Mouse (Mus musculus): ENCODE measurements around the gene Txlnb. TPM values are rescaled to one million over a fixed set of nuclear protein-coding genes. Genes with fewer than 3 reads are reported as not detected.
"Not testable (repeated sequence)": the region's sequence is repeated elsewhere in the genome, so short reads cannot be mapped to it uniquely, and the experiment has no call there.

Txlnb gene
- polyA plus RNA-seq, 1 experiment from 2014 or later, result 43.8 TPM

DNA sequence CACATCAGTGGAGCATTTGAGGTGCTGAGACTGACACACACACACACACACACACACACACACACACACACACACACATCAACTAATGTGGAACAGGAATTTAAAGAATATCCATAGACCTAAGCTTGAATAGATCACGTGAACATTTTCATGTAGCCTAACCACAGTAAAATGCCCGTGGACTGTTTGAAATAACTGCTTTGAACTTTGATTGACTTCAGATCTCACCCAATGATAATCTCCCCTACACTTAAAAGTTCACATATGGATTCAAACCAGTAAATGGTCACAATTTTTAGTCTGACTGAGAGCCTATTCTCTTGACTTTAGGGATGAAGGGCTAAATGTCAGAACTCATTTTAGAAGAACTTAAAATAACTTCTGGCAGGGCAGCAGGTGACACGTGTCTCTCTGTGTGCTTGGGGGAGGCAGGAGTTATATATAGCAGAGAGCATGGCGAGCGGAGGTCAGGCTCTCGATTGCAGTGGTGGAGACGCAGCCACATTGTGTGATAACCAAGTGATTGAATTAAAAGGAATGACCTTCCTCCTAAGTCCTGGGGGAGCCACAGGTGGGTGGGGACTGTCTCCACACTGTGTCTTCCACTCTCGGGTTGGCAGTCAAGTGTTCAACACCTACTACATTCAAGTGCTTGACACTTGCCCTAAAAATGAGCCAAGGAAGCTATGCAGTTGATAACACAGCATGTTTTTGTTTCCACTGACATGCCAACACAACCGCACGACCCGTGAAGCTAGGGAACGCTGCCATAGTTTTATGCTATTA is 1.0 kb downstream of the Txlnb start:
- peaks cover 15% of the 10 kb centered on the region for H3K36me3 ChIP-seq (ENCODE audit: control insufficient read depth, insufficient read depth)
- 10% methylated on average over 12 of the region's 12 CpGs for WGBS
- peak overlapping the region; percentile 62 for H3K4me3 ChIP-seq (ENCODE audit: low read length)
- H3K9me3 ChIP-seq (replicated peaks; ENCODE audit: control insufficient read depth, low read length), result no peaks in the 10 kb centered on the region
- H3K27ac ChIP-seq (ENCODE audit: low read length), result peak overlapping the region; percentile 100
- peaks cover 32% of the 10 kb centered on the region for H3K4me1 ChIP-seq (ENCODE audit: control insufficient read depth, insufficient read depth, low read length)
- H3K27me3 ChIP-seq (ENCODE audit: control insufficient read depth, insufficient read depth, low read length), result no peaks in the 10 kb centered on the region
- H3K4me2 ChIP-seq (ENCODE audit: low read depth, low read length), result peak overlapping the region; percentile 71
- H3K9ac ChIP-seq (ENCODE audit: low read length), result peak overlapping the region; percentile 85
- ATAC-seq (replicated peaks; ENCODE audit: extremely low read depth, insufficient read depth, low FRiP score), result peak; percentile 94

DNA sequence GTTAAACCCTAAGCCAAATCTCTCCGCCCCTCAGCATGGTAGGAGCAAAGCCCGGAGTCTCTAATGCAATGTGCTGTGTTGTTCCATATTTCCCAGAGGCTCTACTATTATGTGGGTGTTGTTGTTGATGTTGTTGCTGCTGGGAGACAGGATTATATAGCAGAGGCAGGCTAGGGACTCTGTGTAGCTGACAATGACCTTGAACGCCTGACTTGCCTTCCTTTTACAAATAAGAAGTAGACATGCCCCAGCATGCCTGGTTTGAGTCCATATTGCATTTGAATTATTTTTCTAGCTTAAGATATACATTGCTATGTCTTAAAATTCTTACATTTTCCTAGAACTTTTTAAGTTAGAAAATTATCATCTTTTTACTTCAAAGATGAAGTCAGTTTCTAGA is 1.7 kb downstream of the Txlnb start:
- peak; percentile 9 for ATAC-seq (replicated peaks; ENCODE audit: extremely low read depth, insufficient read depth, low FRiP score)
- WGBS, result 46% methylated on average over 3 of the region's 3 CpGs
- peak overlapping the region; percentile 50 for H3K4me3 ChIP-seq (ENCODE audit: low read length)
- H3K36me3 ChIP-seq (ENCODE audit: control insufficient read depth, insufficient read depth), result peaks cover 15% of the 10 kb centered on the region
- peak overlapping the region; percentile 100 for H3K27ac ChIP-seq (ENCODE audit: low read length)
- H3K9me3 ChIP-seq (replicated peaks; ENCODE audit: control insufficient read depth, low read length), result no peaks in the 10 kb centered on the region
- peak overlapping the region; percentile 71 for H3K4me2 ChIP-seq (ENCODE audit: low read depth, low read length)
- peak overlapping the region; percentile 73 for H3K9ac ChIP-seq (ENCODE audit: low read length)
- H3K27me3 ChIP-seq (ENCODE audit: control insufficient read depth, insufficient read depth, low read length), result no peaks in the 10 kb centered on the region
- peaks cover 27% of the 10 kb centered on the region for H3K4me1 ChIP-seq (ENCODE audit: control insufficient read depth, insufficient read depth, low read length)

DNA sequence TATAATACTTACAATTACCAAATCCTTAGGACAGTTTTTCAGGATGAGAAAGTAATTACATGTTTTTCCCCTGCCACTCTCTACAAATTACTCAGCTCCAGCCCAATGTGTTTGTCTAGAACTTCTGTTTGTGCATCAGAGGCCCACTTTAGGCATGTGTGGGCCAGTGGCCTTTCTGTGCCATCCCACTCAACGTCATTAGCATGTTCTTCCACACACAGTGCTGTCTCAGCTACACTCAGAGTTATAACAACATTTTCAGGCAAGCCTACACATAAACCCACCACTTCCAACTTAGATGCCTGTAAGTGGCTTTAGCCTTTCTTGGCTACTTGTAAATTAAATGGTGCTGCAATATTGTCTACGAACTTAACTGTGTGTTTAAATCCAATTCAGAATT is 5.8 kb downstream of the Txlnb start:
- peaks cover 13% of the 10 kb centered on the region for H3K4me1 ChIP-seq (ENCODE audit: control insufficient read depth, insufficient read depth, low read length)
- H3K27me3 ChIP-seq (ENCODE audit: control insufficient read depth, insufficient read depth, low read length), result no peaks in the 10 kb centered on the region
- no peaks in the 10 kb centered on the region for H3K9me3 ChIP-seq (replicated peaks; ENCODE audit: control insufficient read depth, low read length)
- no peak overlapping the region for H3K4me3 ChIP-seq (ENCODE audit: low read length)
- H3K9ac ChIP-seq (ENCODE audit: low read length), result no peak overlapping the region
- 79% methylated on average over 2 of the region's 2 CpGs for WGBS
- H3K4me2 ChIP-seq (ENCODE audit: low read depth, low read length), result no peak overlapping the region
- peaks cover 17% of the 10 kb centered on the region for H3K36me3 ChIP-seq (ENCODE audit: control insufficient read depth, insufficient read depth)
- no peak for ATAC-seq (replicated peaks; ENCODE audit: extremely low read depth, insufficient read depth, low FRiP score)
- H3K27ac ChIP-seq (ENCODE audit: low read length), result no peak overlapping the region

DNA sequence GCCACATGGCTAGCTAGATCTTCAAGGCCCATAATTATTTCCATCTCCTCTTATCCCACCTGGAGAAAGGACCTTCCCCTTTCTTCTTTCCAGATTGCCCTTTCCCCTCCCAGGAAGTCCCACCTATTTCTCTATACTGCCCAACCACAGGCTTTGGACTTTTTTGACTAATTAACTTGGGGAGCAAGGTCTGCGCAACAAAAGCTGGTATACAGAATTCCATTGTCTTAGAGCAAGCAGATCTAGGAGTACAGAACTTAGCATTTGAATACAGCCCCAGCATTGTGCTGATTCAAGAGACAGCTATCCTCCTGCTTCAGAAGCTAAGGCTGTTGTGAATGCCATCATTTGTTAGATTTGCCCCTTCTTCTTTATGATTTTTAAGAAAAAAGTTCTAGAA is 12.5 kb downstream of the Txlnb start:
- no peak for ATAC-seq (replicated peaks; ENCODE audit: extremely low read depth, insufficient read depth, low FRiP score)
- no peak overlapping the region for H3K4me2 ChIP-seq (ENCODE audit: low read depth, low read length)
- H3K36me3 ChIP-seq (ENCODE audit: control insufficient read depth, insufficient read depth), result peaks cover 9% of the 10 kb centered on the region; the same call in 1 of the 2 replicates
- no peak overlapping the region for H3K9ac ChIP-seq (ENCODE audit: low read length)
- H3K9me3 ChIP-seq (replicated peaks; ENCODE audit: control insufficient read depth, low read length), result no peaks in the 10 kb centered on the region
- H3K27me3 ChIP-seq (ENCODE audit: control insufficient read depth, insufficient read depth, low read length), result no peaks in the 10 kb centered on the region
- 98% methylated on average over 1 of the region's 1 CpGs for WGBS
- H3K27ac ChIP-seq (ENCODE audit: low read length), result no peak overlapping the region
- H3K4me3 ChIP-seq (ENCODE audit: low read length), result no peak overlapping the region
- peaks cover 7% of the 10 kb centered on the region for H3K4me1 ChIP-seq (ENCODE audit: control insufficient read depth, insufficient read depth, low read length)

DNA sequence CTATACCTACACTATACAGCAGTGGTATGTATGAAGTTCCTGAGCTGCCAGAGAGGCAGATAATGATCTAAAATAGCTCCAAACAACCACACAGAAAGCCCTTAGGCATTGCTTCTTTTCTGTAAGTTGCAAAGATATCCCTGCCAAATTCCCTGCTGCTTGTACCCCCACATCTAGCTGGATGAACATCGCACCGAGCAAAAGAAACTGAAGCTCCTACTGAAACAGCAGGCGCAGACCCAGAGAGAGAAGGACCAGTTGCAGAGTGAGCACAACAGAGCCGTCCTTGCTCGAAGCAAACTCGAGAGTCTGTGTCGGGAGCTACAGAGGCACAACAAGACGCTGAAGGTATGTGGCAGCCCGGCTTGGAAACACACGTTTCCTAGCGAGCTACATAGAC is 19.0 kb downstream of the Txlnb start:
- H3K27me3 ChIP-seq (ENCODE audit: control insufficient read depth, insufficient read depth, low read length), result no peaks in the 10 kb centered on the region
- peaks cover 24% of the 10 kb centered on the region for H3K36me3 ChIP-seq (ENCODE audit: control insufficient read depth, insufficient read depth)
- no peak for ATAC-seq (replicated peaks; ENCODE audit: extremely low read depth, insufficient read depth, low FRiP score)

DNA sequence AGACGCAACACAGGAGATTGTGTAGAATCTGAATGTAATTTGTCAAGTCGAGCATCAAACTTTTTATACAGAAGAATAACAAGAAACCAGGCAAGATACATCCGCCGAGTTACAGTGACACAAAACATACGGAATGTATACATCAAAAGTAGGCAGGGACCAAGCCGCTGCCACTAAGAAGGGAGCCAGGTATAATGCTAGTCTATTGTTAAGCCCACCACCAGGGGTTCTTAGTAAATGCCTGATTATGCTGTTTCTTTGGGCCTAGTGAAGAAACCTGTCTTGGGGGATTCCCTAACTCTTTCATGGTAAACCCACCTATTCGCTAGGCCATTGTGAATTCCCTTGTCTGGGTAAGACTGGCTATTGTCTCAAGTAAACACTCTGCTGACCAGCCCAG is 24.4 kb downstream of the Txlnb start:
- not testable (repeated sequence) for H3K4me2 ChIP-seq (ENCODE audit: low read depth, low read length); H3K9ac ChIP-seq (ENCODE audit: low read length); ATAC-seq (replicated peaks; ENCODE audit: extremely low read depth, insufficient read depth, low FRiP score); H3K9me3 ChIP-seq (replicated peaks; ENCODE audit: control insufficient read depth, low read length); H3K4me3 ChIP-seq (ENCODE audit: low read length); H3K4me1 ChIP-seq (ENCODE audit: control insufficient read depth, insufficient read depth, low read length); H3K27me3 ChIP-seq (ENCODE audit: control insufficient read depth, insufficient read depth, low read length); H3K27ac ChIP-seq (ENCODE audit: low read length)
- WGBS, result 93% methylated on average over 7 of the region's 7 CpGs
- H3K36me3 ChIP-seq (ENCODE audit: control insufficient read depth, insufficient read depth), result peaks cover 29% of the 10 kb centered on the region

More for the DNA sequence above, 19.0 kb downstream of the Txlnb start:
- H3K9me3 ChIP-seq (replicated peaks; ENCODE audit: control insufficient read depth, low read length), result peaks cover 5% of the 10 kb centered on the region
- WGBS, result 74% methylated on average over 11 of the region's 11 CpGs
- no peak overlapping the region for H3K4me3 ChIP-seq (ENCODE audit: low read length)
- no peak overlapping the region for H3K27ac ChIP-seq (ENCODE audit: low read length)
- no peak overlapping the region for H3K9ac ChIP-seq (ENCODE audit: low read length)
- H3K4me1 ChIP-seq (ENCODE audit: control insufficient read depth, insufficient read depth, low read length), result no peaks in the 10 kb centered on the region
- no peak overlapping the region for H3K4me2 ChIP-seq (ENCODE audit: low read depth, low read length)

DNA sequence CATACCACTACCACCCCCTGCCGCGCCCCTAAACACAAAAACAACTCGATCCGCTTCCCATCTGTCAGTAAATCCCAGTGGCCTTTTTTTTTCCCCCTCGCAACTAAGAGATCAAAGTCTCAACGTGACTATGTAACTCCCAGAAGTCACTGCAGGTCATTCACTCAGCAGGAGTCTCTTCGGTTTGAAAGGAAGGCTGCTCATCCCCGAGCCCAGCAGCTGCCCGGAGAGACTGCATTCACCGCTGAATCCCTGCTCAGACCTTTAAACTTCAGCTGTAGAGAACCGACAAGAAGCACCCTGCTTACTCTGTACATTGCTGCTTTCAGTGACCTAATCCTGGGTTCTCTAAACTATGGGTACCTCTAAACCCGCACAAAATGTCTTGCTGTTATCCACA is 31.4 kb downstream of the Txlnb start:
- Histone ChIP-seq H3K4me1 (ENCODE audit: control insufficient read depth, insufficient read depth, low read length) (no peaks in the 10 kb centered on the region), H3K27ac (ENCODE audit: low read length) (no peak overlapping the region), H3K27me3 (ENCODE audit: control insufficient read depth, insufficient read depth, low read length) (no peaks in the 10 kb centered on the region), H3K4me2 (ENCODE audit: low read depth, low read length) (peak overlapping the region; percentile 41), H3K36me3 (ENCODE audit: control insufficient read depth, insufficient read depth) (peaks cover 22% of the 10 kb centered on the region), H3K4me3 (ENCODE audit: low read length) (no peak overlapping the region), H3K9ac (ENCODE audit: low read length) (no peak overlapping the region), H3K9me3 (replicated peaks; ENCODE audit: control insufficient read depth, low read length) (no peaks in the 10 kb centered on the region)
- WGBS, result 26% methylated on average over 12 of the region's 12 CpGs
- no peak for ATAC-seq (replicated peaks; ENCODE audit: extremely low read depth, insufficient read depth, low FRiP score)

DNA sequence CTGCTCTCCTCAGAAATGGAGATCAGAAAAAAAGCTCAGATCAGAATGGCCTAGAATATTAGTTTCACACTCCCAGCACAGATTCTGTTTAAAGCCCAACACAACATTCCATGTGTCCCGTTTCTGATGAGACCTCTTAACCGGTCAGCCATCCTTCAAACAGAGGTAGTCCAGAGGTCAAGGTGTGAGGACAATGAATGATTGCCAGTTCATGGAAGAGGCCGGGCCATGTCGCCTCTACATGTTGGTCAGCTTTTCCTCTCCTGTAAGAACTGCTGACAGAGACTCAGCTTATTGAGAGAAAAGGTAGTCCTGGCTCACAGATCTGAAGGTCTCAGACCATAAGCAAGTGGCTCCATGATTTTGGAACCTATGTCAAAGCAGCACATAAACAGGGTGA is 33.2 kb downstream of the Txlnb start:
- no peak overlapping the region for H3K4me2 ChIP-seq (ENCODE audit: low read depth, low read length)
- no peak overlapping the region for H3K27ac ChIP-seq (ENCODE audit: low read length)
- H3K4me3 ChIP-seq (ENCODE audit: low read length), result no peak overlapping the region
- ATAC-seq (replicated peaks; ENCODE audit: extremely low read depth, insufficient read depth, low FRiP score), result no peak
- H3K4me1 ChIP-seq (ENCODE audit: control insufficient read depth, insufficient read depth, low read length), result no peaks in the 10 kb centered on the region
- no peaks in the 10 kb centered on the region for H3K9me3 ChIP-seq (replicated peaks; ENCODE audit: control insufficient read depth, low read length)
- peaks cover 29% of the 10 kb centered on the region for H3K36me3 ChIP-seq (ENCODE audit: control insufficient read depth, insufficient read depth)
- 79% methylated on average over 4 of the region's 4 CpGs for WGBS
- H3K9ac ChIP-seq (ENCODE audit: low read length), result no peak overlapping the region
- no peaks in the 10 kb centered on the region for H3K27me3 ChIP-seq (ENCODE audit: control insufficient read depth, insufficient read depth, low read length)

DNA sequence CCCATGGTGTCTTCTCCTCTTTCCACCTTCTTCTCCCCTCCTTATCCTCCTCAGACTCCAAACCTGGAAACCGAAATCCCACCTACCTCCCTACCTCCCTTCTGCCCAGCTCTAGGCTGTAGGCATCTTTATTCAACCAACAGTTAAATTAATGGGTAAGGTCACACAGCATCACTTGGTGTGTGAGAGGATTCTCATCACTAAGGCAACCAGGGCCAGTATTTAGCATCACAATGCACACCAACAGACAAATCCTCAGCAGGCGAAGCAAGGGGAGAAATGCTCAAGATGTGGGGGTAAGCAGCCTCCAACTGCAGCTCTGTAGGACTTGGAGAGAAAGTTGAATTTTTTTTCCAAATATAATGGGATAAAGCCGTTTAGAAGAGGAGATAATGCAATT is 35.0 kb downstream of the Txlnb start:
- no peak for ATAC-seq (replicated peaks; ENCODE audit: extremely low read depth, insufficient read depth, low FRiP score)
- 68% methylated on average over 3 of the region's 3 CpGs for WGBS
- Histone ChIP-seq H3K27ac (ENCODE audit: low read length) (no peak overlapping the region), H3K4me3 (ENCODE audit: low read length) (no peak overlapping the region), H3K9ac (ENCODE audit: low read length) (no peak overlapping the region), H3K36me3 (ENCODE audit: control insufficient read depth, insufficient read depth) (peaks cover 24% of the 10 kb centered on the region), H3K9me3 (replicated peaks; ENCODE audit: control insufficient read depth, low read length) (no peaks in the 10 kb centered on the region), H3K4me2 (ENCODE audit: low read depth, low read length) (no peak overlapping the region), H3K4me1 (ENCODE audit: control insufficient read depth, insufficient read depth, low read length) (no peaks in the 10 kb centered on the region), H3K27me3 (ENCODE audit: control insufficient read depth, insufficient read depth, low read length) (no peaks in the 10 kb centered on the region)
